Mouse (Mus musculus) E14TG2a.4 (cell line): ENCODE measurements around the gene Prkacb.

Experiments used
- H3K27me3 ChIP-seq: 2 replicates; pipeline ENCODE4 v1.6.1; 2014; ENCODE audit warnings: low read length, control low read depth; ENCODE audit not compliant: insufficient read depth
- H3K36me3 ChIP-seq: 2 replicates; pipeline ENCODE4 v1.6.1; 2014; ENCODE audit warnings: low read length, control low read depth; ENCODE audit not compliant: insufficient read depth
- H3K4me1 ChIP-seq: replicated peaks from 2 replicates; pipeline ENCODE4 v1.6.1; 2014; ENCODE audit warnings: low read depth, low read length, control low read depth
- H3K4me3 ChIP-seq: replicated peaks from 2 replicates; pipeline ENCODE4 v1.5.1; 2014; ENCODE audit warnings: mild to moderate bottlenecking, low read length
- H3K9me3 ChIP-seq: 2 replicates; pipeline ENCODE4 v1.6.1; 2014; ENCODE audit warnings: low read length, control low read depth
- CTCF ChIP-seq: conservative IDR thresholded peaks from 2 replicates; pipeline ENCODE4 v1.5.1; 2014; ENCODE audit warnings: low read length
- NANOG ChIP-seq: IDR thresholded peaks from 2 replicates; pipeline ENCODE4 v1.6.1; 2014; ENCODE audit warnings: borderline replicate concordance, low read length, mixed read lengths
- POU5F1 ChIP-seq: IDR thresholded peaks from 2 replicates; pipeline ENCODE4 v1.6.1; 2014; ENCODE audit warnings: low read length, borderline replicate concordance

The Prkacb gene

DNA sequence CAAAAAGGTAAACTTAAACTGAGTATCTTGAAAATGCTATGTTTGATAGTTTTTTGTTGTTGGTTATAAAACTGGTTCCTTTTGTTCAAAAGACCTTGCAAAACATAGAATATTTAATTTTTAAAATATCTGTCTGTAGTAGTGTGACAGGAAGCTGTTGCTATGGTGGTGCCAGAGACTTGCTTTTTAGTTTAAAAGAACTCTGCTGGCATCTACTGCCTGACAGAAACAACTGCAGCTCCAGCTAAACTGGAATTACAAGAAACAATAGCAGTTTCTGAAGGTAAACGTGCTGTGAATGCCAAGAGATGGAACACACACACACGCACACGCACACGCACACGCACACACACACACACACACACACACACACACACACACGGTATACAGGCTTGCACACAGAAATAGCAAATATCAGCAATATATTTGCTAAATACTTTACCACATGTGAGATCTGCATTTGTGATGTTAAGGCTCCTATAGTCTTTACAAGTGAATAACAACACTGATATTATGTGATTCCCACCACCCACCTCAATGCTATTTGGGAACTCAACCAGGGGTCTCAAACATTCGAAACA lies 29.1 kb downstream of the Prkacb start:
- H3K27me3 ChIP-seq = no peaks in the 10 kb centered on the region
- peaks cover 9% of the 10 kb centered on the region; the same call in 1 of the 2 replicates for H3K4me1 ChIP-seq
- no peaks in the 10 kb centered on the region for H3K36me3 ChIP-seq
- H3K4me3 ChIP-seq = no peak overlapping the region
- H3K9me3 ChIP-seq = peaks cover 4% of the 10 kb centered on the region; the same call in 1 of the 2 replicates
- TF ChIP-seq NANOG = no peak
- TF ChIP-seq POU5F1 = no peak
- TF ChIP-seq CTCF = no peak

DNA sequence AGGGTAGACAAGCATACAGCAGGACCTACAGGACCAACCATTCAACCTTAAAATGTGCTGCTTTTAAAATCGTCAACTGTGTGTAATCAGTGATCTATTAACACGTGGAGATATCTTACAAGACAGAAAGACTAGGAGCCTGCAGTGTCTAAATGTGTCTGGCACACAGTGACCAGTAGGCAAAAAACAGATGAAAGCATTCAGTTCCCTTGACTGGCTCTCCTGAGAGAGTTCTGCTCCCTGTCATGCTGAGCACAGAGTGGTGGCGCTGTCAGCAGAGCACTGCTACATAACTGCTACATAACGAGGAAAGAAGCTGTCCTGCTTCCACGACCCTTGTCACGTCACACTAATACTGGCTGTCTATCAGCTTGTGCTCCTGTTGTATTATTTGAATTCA lies 30.2 kb downstream of the Prkacb start:
- Histone ChIP-seq H3K4me3 (no peak overlapping the region), H3K9me3 (peaks cover 4% of the 10 kb centered on the region; the same call in 1 of the 2 replicates)
- TF ChIP-seq POU5F1 (no peak), CTCF (no peak), NANOG (no peak)

DNA sequence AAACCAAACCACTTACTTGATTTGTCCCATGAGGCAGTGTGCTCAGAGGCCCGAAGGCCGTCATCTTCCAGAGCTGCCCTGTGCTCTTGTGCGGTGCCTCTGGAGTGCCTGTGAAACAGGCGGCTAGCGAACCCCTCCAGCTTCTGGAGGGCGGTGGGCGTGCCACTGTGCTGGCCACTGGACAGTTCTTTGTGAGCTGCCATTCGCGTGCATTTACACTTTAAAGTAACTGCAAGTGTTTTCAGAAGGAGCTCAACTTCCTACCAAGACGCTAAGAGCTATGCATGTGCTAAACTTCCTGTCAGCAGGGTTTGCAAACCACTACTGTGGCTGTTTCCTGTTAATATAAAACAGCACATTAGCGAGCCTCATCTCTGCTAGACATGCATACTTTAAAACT lies 31.7 kb downstream of the Prkacb start:
- H3K4me1 ChIP-seq = peaks cover 9% of the 10 kb centered on the region; the same call in 1 of the 2 replicates
- H3K27me3 ChIP-seq = no peaks in the 10 kb centered on the region
- H3K36me3 ChIP-seq = no peaks in the 10 kb centered on the region
- TF ChIP-seq NANOG = no peak
- no peak for TF ChIP-seq CTCF
- no peak for TF ChIP-seq POU5F1
- H3K9me3 ChIP-seq = peaks cover 4% of the 10 kb centered on the region; the same call in 1 of the 2 replicates
- H3K4me3 ChIP-seq = no peak overlapping the region

More for the DNA sequence above, 30.2 kb downstream of the Prkacb start:
- no peaks in the 10 kb centered on the region for H3K27me3 ChIP-seq
- H3K36me3 ChIP-seq = no peaks in the 10 kb centered on the region
- peaks cover 9% of the 10 kb centered on the region; the same call in 1 of the 2 replicates for H3K4me1 ChIP-seq

DNA sequence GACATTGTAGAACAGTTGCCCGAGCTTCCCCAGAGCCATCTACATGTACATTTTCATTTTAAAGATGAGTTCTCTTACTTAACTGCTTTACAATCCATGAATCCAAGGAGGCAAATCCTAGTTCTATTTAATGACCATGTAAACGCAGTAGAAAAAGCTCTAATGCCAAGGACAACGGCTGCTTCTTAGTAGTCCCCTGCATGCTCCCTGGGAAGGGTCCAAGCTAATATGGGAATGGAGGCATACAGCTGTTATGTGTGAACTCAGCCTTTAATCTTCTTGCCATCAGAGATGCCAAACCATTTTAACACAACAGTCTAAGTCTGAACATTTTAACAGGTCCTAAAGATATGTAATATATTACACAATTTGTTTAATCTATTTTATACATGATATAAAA lies 32.5 kb downstream of the Prkacb start:
- Histone ChIP-seq H3K4me3 (no peak overlapping the region), H3K27me3 (no peaks in the 10 kb centered on the region), H3K36me3 (no peaks in the 10 kb centered on the region), H3K9me3 (peaks cover 4% of the 10 kb centered on the region; the same call in 1 of the 2 replicates), H3K4me1 (peaks cover 9% of the 10 kb centered on the region; the same call in 1 of the 2 replicates)
- no peak for TF ChIP-seq POU5F1
- no peak for TF ChIP-seq CTCF
- no peak for TF ChIP-seq NANOG

DNA sequence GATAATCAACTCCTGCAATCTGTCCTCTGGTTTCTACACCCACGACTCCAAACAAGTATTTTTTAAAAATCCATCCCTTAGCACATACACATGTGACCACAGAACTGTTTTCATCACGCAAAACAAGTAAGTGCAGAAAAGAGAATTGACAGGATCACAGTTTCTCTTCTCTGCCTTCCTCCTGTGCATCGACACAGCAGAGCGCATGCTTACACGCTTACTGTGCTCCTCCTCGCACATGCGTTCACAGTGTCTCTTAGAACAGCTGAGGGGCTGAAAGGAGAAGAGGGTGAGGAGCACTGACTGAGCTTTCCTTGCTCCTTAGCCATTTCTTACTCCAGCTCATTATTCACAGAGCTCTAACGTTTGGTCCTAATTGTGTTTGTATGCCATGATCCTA lies 33.9 kb downstream of the Prkacb start:
- Histone ChIP-seq H3K9me3 (peaks cover 4% of the 10 kb centered on the region; the same call in 1 of the 2 replicates), H3K4me1 (peaks cover 4% of the 10 kb centered on the region; the same call in 1 of the 2 replicates), H3K4me3 (no peak overlapping the region), H3K27me3 (no peaks in the 10 kb centered on the region), H3K36me3 (no peaks in the 10 kb centered on the region)
- no peak for TF ChIP-seq POU5F1
- TF ChIP-seq CTCF = no peak
- no peak for TF ChIP-seq NANOG

DNA sequence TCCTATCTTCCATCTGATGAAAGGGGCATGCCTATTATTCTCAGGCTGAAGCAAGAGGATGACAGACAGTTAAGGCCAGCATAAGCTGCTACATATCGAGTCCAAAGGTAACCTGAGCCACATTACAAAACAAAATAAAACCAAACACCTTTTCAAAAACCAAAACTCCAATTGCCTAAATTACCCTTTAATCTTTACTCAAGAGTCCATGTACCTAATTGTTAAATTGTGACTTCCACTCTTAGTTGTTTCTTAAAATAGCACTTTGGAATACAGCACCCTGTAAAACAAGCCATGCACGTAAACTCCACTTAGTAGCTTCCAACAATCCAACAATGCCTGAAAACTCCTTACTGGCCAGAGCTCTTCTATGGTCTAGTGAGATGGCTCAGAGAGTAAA lies 34.3 kb downstream of the Prkacb start:
- H3K9me3 ChIP-seq = peaks cover 4% of the 10 kb centered on the region; the same call in 1 of the 2 replicates
- no peaks in the 10 kb centered on the region for H3K36me3 ChIP-seq
- TF ChIP-seq CTCF (no peak), NANOG (no peak), POU5F1 (no peak)
- no peaks in the 10 kb centered on the region for H3K27me3 ChIP-seq
- peaks cover 4% of the 10 kb centered on the region; the same call in 1 of the 2 replicates for H3K4me1 ChIP-seq
- H3K4me3 ChIP-seq = no peak overlapping the region

DNA sequence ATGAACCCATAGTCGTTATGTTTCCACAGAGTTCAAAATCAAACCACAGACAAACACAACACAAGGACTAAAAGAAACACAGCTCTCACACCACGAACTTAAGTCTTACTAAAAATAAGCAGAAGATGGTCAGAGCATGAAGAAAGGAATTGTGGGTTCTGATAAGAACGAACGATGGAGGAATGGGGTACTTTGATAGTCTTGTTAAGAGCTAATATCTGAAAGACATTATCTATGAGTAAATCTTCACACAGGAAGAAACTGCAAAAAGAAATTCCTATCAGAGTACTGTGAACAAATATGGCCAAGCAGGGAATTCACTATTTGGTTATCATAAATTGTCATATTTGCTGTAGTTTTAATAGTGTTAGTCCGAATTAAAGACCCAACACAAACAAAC lies 36.1 kb downstream of the Prkacb start:
- no peaks in the 10 kb centered on the region for H3K36me3 ChIP-seq
- peaks cover 4% of the 10 kb centered on the region; the same call in 1 of the 2 replicates for H3K4me1 ChIP-seq
- no peaks in the 10 kb centered on the region for H3K9me3 ChIP-seq
- no peaks in the 10 kb centered on the region for H3K27me3 ChIP-seq
- no peak for TF ChIP-seq CTCF
- TF ChIP-seq POU5F1 = no peak
- no peak for TF ChIP-seq NANOG
- H3K4me3 ChIP-seq = no peak overlapping the region

DNA sequence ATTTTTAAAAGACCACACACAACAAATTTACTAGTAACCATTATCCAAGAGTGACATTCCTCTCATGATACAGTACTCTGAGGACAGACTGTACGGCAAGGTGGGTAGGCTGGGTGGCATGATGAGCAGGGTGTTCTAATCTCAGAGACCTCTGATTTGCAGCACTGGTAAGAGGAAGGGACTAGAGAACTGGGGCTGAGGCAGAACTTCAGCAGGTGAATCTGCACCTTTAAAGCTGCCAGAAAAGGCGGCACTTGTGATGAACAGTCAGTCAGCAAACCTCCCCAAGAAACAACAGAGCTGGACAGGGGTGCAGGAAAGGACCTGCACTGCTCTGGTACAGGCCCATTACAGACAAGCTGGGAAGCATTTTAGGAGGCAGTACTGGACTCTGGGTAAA lies 41.9 kb downstream of the Prkacb start:
- TF ChIP-seq POU5F1 = no peak
- no peak for TF ChIP-seq NANOG
- no peak for TF ChIP-seq CTCF

DNA sequence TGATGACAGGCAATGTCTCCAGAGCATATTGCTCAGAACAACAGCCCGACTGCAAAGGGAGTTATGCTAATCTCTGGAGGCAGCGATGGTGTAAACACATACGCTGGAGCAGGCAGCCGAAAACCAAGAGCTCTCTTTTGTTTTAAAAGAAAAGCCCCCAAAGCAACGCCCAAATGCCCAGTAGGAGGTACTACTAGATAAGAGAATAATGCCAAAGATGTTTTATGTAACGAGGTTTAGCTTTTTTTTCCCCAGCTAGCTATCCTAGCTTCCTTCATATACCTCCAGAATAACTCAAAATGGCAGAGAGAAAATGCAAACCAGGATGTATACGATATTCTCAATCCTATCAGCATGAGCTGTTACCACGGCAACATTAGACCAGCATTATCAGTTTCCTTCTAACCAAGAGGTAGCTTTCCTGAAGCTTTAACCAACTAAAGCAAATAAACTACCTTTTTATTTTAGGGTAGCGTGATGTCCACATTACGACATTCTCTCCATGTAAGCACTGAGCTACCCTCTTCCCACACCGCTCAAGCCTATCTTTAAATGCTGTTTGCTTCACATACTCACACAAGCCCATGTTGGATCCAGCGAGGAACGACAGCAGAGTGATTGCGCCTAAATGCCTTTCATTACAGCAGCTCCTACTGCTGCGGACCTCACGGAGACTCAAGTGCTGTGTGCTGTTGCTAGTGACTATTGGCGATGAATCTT lies 42.7 kb downstream of the Prkacb start:
- no peak for TF ChIP-seq NANOG
- no peak for TF ChIP-seq POU5F1
- TF ChIP-seq CTCF = no peak
- H3K9me3 ChIP-seq = no peaks in the 10 kb centered on the region

More for the DNA sequence above, 41.9 kb downstream of the Prkacb start:
- no peaks in the 10 kb centered on the region for H3K9me3 ChIP-seq
- no peaks in the 10 kb centered on the region for H3K27me3 ChIP-seq
- no peak overlapping the region for H3K4me3 ChIP-seq
- no peaks in the 10 kb centered on the region for H3K36me3 ChIP-seq
- H3K4me1 ChIP-seq = peaks cover 51% of the 10 kb centered on the region

More for the DNA sequence above, 42.7 kb downstream of the Prkacb start:
- Histone ChIP-seq H3K4me1 (peaks cover 51% of the 10 kb centered on the region), H3K4me3 (peak overlapping the region; percentile 20; the same call in 1 of the 2 replicates), H3K36me3 (no peaks in the 10 kb centered on the region), H3K27me3 (no peaks in the 10 kb centered on the region)
